Mouse (Mus musculus) heart, embryonic 11.5 days (tissue): Measurements from ENCODE around the gene Gabpb2. TPM values are rescaled to one million over a fixed set of nuclear protein-coding genes. Genes with fewer than 3 reads are reported as not detected.
"Not testable (repeated sequence)": the region's sequence is repeated elsewhere in the genome, so short reads cannot be mapped to it uniquely, and the experiment has no call there.

Experiments
- ATAC-seq: fragments of 200-750 bp; cut with Nextera tagmentation; replicated peaks from 2 replicates; pipeline ENCODE4 v1.8.0; 2017; ENCODE audit warnings: moderate library complexity; ENCODE audit not compliant: insufficient number of reproducible peaks, low FRiP score, low TSS enrichment
- H3K27ac ChIP-seq: fragments of 300-500 bp; sonication (generic); 2 replicates; pipeline ENCODE4 v1.5.1; 2014; ENCODE audit warnings: mild to moderate bottlenecking, low read depth, low read length
- H3K27me3 ChIP-seq: fragments of 300-500 bp; sonication (generic); 2 replicates; pipeline ENCODE4 v1.6.1; 2014; ENCODE audit warnings: mild to moderate bottlenecking, low read length, mixed read lengths; ENCODE audit not compliant: control insufficient read depth, insufficient read depth
- H3K36me3 ChIP-seq: fragments of 300-500 bp; sonication (generic); 2 replicates; pipeline ENCODE4 v1.6.1; 2014; ENCODE audit warnings: mild to moderate bottlenecking, low read length, moderate library complexity, mixed read lengths; ENCODE audit not compliant: control insufficient read depth, insufficient read depth
- H3K4me1 ChIP-seq: fragments of 300-500 bp; sonication (generic); 2 replicates; pipeline ENCODE4 v1.6.1; 2014; ENCODE audit warnings: low read length; ENCODE audit not compliant: control insufficient read depth, insufficient read depth
- H3K4me2 ChIP-seq: fragments of 300-500 bp; sonication (generic); 2 replicates; pipeline ENCODE4 v1.6.1; 2014; ENCODE audit warnings: mild to moderate bottlenecking, moderate library complexity
- H3K4me3 ChIP-seq: fragments of 300-500 bp; sonication (generic); 2 replicates; pipeline ENCODE4 v1.5.1; 2014; ENCODE audit warnings: low read depth, low read length
- H3K9ac ChIP-seq: fragments of 300-500 bp; sonication (generic); 2 replicates; pipeline ENCODE4 v1.6.1; 2014; ENCODE audit warnings: mild to moderate bottlenecking, low read depth, low read length, moderate library complexity
- H3K9me3 ChIP-seq: fragments of 300-500 bp; sonication (generic); replicated peaks from 2 replicates; pipeline ENCODE4 v1.6.1; 2016; ENCODE audit warnings: low read length; ENCODE audit not compliant: control insufficient read depth
- WGBS: fragments of 180-500 bp; shearing (Covaris S2); extraction: QIAGEN DNeasy Blood & Tissue Kit; methylation state at CpG from one replicate; pipeline ENCODE4 v1.1.7; 2014; ENCODE audit not compliant: insufficient replicate concordance; 5-methylcytosine and 5-hydroxymethylcytosine counted together
- polyA plus RNA-seq: library from polyadenylated mRNA; unstranded; fragments of >200 nt; fragmentation: Nextera tagmentation; extraction: Ambion mirVana; gene quantifications from 2 replicates; pipeline ENCODE4 v1.2.1, GENCODE M21; 2014

The Gabpb2 gene
- polyA plus RNA-seq, 1 experiment from 2014 or later, result 7.2 TPM

DNA sequence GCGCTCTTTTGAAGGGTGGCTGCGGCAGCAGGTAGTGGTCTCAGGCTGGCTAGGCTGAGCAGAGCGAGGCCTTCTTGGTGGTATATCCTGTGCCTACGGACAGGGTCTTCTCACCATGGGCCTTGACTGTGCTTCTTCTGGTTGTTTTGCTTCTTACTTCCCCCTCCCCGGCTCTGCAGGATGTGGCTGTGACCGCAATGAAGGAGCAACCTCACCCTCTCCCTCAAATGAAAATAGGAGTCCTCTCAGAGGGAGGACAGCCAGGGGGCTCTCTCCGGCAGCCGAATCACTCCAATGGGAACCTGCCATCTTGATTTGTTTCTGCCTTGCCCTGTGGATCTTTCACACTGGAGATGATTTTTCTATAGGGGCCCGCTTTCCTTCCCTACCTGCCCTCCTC lies 76.2 kb downstream of the Gabpb2 start:
- no peak overlapping the region for H3K27ac ChIP-seq

DNA sequence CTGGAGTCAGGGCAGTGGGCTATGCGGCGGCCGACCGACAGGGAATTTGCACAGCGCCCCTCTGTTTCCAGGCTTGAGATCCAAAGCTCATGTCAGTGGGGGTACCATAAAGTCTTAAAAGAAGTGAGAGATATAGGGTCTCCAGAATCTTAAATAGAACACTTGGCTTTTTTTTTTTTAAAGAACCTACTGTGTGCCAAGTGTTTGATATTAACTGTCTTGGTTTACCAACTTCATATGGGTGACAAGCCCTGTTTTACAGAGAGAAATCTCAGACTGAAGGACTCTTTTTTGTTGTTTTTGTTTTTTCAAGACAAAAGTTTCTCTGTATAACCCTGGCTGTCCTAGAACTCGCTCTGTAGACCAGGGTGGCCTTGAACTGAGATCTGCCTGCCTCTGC lies 76.9 kb downstream of the Gabpb2 start:
- Histone ChIP-seq H3K4me1 (no peaks in the 10 kb centered on the region), H3K9me3 (no peaks in the 10 kb centered on the region), H3K27ac (no peak overlapping the region), H3K4me3 (peak overlapping the region; percentile 4; the same call in 1 of the 2 replicates), H3K27me3 (peaks cover 2% of the 10 kb centered on the region; the same call in 1 of the 2 replicates), H3K9ac (no peak overlapping the region), H3K4me2 (peak overlapping the region; percentile 47; the same call in 1 of the 2 replicates), H3K36me3 (no peaks in the 10 kb centered on the region)
- 81% methylated on average over 6 of the region's 6 CpGs for WGBS
- ATAC-seq, result no peak

More for the DNA sequence above, 76.2 kb downstream of the Gabpb2 start:
- ATAC-seq, result no peak
- Histone ChIP-seq H3K4me3 (no peak overlapping the region), H3K36me3 (no peaks in the 10 kb centered on the region), H3K4me1 (no peaks in the 10 kb centered on the region), H3K27me3 (peaks cover 2% of the 10 kb centered on the region; the same call in 1 of the 2 replicates), H3K9ac (no peak overlapping the region), H3K9me3 (no peaks in the 10 kb centered on the region), H3K4me2 (no peak overlapping the region)
- WGBS, result 89% methylated on average over 9 of the region's 9 CpGs

DNA sequence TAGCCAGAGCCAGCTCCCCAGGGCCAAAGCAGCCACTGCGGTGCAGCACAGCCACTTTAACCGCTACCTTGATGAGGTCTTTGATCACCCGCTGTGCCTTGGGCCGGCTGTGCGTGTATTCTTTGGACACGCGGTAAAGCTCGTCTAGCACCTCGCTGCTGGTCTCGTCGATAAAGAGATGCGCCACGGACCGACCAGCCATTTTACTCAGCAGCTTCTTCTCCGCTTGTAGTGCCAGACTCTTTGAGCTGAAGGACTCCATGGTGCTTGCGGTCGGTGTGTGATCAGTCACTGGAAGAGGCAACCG lies 77.5 kb downstream of the Gabpb2 start:
- H3K27me3 ChIP-seq, result peaks cover 2% of the 10 kb centered on the region; the same call in 1 of the 2 replicates
- no peaks in the 10 kb centered on the region for H3K36me3 ChIP-seq
- no peak overlapping the region for H3K27ac ChIP-seq
- no peaks in the 10 kb centered on the region for H3K9me3 ChIP-seq
- peak overlapping the region; percentile 47 for H3K4me2 ChIP-seq
- no peak overlapping the region for H3K9ac ChIP-seq
- WGBS, result 42% methylated on average over 18 of the region's 18 CpGs
- peaks cover 4% of the 10 kb centered on the region for H3K4me1 ChIP-seq
- H3K4me3 ChIP-seq, result peak overlapping the region; percentile 4; the same call in 1 of the 2 replicates
- no peak for ATAC-seq

DNA sequence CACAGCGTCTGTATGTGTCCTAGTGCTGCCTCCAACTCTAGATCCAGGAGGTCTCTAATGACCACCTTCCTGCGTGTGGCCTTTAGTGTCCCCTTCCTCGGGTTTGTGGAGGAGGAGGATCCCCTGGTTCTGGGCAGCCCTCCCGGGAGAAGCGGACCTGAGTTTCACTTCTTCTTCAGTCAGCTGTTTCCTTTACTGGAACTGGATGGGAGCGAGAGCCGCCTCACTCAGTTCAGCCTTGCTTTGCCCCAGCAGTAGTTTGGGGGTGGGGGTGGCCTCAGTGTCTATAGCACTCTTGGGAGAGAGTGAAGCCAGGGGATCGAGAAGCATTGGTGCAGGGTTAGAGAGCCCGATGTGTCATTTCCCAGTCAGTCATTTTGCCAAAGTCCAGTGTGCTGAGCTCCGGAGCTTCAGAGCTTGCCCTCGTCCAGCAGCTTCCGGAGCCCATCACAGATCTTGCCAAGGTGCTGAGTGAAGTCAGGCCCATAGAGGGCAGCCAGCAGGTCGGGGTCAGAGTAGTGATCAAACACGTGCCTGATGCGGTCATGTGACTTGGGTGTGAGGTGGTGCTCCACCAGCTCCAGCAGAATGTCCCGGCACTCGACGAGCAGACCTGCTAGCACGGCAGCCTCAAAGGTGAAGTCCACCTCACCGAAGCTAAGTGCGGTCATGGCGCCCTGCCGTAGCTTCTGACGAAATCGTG lies 78.0 kb downstream of the Gabpb2 start:
- H3K9me3 ChIP-seq, result no peaks in the 10 kb centered on the region
- no peak overlapping the region for H3K9ac ChIP-seq
- H3K27ac ChIP-seq, result no peak overlapping the region
- no peak for ATAC-seq
- H3K4me3 ChIP-seq, result no peak overlapping the region
- H3K4me2 ChIP-seq, result peak overlapping the region; percentile 47
- WGBS, result 56% methylated on average over 25 of the region's 25 CpGs
- no peaks in the 10 kb centered on the region for H3K36me3 ChIP-seq
- H3K27me3 ChIP-seq, result peaks cover 2% of the 10 kb centered on the region; the same call in 1 of the 2 replicates
- H3K4me1 ChIP-seq, result peaks cover 8% of the 10 kb centered on the region

DNA sequence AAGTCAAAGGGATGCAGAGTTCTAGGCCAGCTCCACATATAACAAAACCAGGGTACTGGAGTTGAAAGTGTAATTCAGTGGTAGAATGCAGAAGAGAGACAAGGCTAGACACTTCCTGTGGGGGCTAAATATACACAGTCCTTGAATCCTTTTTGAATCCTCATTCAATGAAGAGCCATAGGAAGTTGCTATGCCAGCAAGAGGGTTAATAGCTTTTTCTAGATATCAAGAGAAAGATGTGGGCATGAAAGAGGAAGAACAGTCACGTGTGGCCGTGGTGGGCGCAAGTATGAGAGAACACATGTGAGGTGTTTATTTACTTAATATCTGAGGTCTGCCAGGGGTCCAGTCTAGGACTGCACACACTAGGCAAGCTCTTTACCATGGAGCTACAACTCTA lies 81.4 kb downstream of the Gabpb2 start:
- H3K27ac ChIP-seq, result no peak overlapping the region
- WGBS, result 92% methylated on average over 3 of the region's 3 CpGs
- H3K9me3 ChIP-seq, result no peaks in the 10 kb centered on the region
- H3K9ac ChIP-seq, result no peak overlapping the region
- H3K4me3 ChIP-seq, result no peak overlapping the region
- H3K36me3 ChIP-seq, result no peaks in the 10 kb centered on the region
- no peaks in the 10 kb centered on the region; the same call in 1 of the 2 replicates for H3K27me3 ChIP-seq
- H3K4me1 ChIP-seq, result peaks cover 11% of the 10 kb centered on the region
- H3K4me2 ChIP-seq, result no peak overlapping the region
- ATAC-seq, result no peak

DNA sequence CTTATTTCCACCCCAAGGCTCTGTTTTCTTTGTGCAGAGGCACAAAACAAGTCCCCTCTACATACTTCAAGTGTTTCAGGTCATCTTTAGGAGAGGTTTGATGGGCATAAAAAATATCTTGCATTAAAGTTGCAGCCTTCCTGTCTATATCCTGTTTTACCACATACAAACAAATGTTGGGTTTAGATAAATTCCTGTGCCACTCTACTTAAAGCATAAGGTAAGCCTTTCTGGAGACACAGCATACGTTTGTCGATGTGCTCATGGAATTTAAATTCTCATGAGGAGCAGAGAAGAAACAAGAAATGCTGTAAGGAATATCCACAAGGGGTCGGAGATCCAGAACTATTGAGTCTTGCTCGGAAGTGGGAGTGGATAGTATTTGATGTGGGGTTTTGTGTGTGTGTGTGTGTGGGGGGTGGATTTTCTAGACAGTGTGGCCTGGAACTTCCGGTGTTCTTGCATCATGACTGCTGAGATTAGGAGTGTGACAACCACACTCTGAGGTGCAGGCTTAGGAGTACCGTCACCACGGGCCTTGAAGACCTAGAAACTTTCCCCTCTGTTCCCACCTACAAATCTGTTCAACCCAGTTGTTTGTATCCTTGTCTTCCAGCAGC lies 82.2 kb downstream of the Gabpb2 start:
- ATAC-seq, result no peak
- WGBS, result 78% methylated on average over 7 of the region's 7 CpGs
- Histone ChIP-seq H3K4me3 (peak overlapping the region; percentile 37; the same call in 1 of the 2 replicates), H3K36me3 (no peaks in the 10 kb centered on the region), H3K27ac (no peak overlapping the region), H3K27me3 (no peaks in the 10 kb centered on the region), H3K4me1 (peaks cover 11% of the 10 kb centered on the region), H3K9me3 (no peaks in the 10 kb centered on the region), H3K9ac (no peak overlapping the region), H3K4me2 (peak overlapping the region; percentile 70)

DNA sequence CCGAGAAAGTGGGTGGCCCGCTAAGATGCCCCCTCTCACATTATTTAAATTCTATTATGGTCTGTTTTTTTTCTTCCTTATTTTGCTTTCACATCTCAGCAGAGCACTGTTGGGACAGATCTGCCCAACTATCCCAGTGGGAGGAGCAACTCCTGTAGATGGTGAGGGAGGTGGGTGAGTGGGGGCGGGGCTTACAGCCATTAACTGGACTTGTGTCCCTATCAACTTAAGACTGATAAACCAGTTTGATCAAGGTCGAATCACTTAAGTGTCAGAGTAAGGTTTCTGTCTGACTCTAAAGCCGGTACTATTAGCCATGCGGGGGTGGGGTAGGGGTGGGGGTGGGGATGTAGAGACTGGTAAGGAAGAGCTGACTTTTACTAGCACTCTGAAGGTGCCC lies 82.7 kb downstream of the Gabpb2 start:
- peak overlapping the region; percentile 37 for H3K4me3 ChIP-seq
- H3K27ac ChIP-seq, result no peak overlapping the region
- H3K9me3 ChIP-seq, result no peaks in the 10 kb centered on the region
- peak overlapping the region; percentile 70 for H3K4me2 ChIP-seq
- ATAC-seq, result no peak
- H3K9ac ChIP-seq, result no peak overlapping the region
- no peaks in the 10 kb centered on the region for H3K36me3 ChIP-seq
- no peaks in the 10 kb centered on the region for H3K27me3 ChIP-seq
- WGBS, result 19% methylated on average over 6 of the region's 6 CpGs
- peaks cover 11% of the 10 kb centered on the region for H3K4me1 ChIP-seq

DNA sequence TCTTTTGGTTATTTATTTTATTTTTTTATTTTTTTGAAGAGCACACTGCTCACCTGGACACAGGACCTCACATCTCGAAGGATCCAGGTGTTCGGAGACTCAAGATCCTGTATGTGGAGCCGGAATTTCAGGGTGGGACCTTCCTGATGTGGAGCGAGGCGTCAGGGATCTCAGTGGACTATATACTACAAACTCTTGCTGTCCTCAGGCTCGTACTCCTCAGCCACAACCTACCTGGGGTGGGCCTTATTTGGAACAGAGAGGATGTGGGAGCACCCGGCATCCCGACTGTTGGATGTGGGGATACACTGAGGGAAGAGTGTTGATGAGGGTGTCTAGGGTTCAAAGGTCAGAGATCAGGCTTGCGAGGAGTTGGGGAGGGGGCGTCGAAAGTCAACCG lies 83.6 kb downstream of the Gabpb2 start:
- H3K4me2 ChIP-seq, H3K9me3 ChIP-seq, H3K27me3 ChIP-seq, H3K27ac ChIP-seq, H3K9ac ChIP-seq, H3K36me3 ChIP-seq: not testable (repeated sequence)
- Histone ChIP-seq H3K4me3 (peak overlapping the region; percentile 74), H3K4me1 (peaks cover 11% of the 10 kb centered on the region)
- ATAC-seq, result peak; percentile 39
- WGBS, result no CpG with 5 or more reads among the region's 12 CpGs
